ENCODE assay signal across 1 mouse cellular context in genomic region chr8:70511174-70511573, GRCm38 (mm10).
TF ChIP-seq lines count a peak whose summit lies in the region.

No protein-coding gene starts in this region.

TF ChIP-seq in ES-E14, 5 proteins besides CTCF, POLR2A, EP300 and RAD21:
- TF ChIP-seq ZNF384 (IDR thresholded peaks at IDR 0.05; ENCODE audit: low read depth, low read length): peak; percentile 75
